Mouse (Mus musculus) midbrain, embryonic 10.5 days (tissue): Measurements from ENCODE around the gene Usp6nl. TPM values are rescaled to one million over a fixed set of nuclear protein-coding genes. Genes with fewer than 3 reads are reported as not detected.

ENCODE experiments used
- DNase-seq: peaks from one replicate; pipeline ENCODE4 v3.0.0-alpha.2; 2017; ENCODE audit warnings: low spot score
- H3K27ac ChIP-seq: fragments of 300-500 bp; sonication (generic); replicated peaks from 2 replicates; pipeline ENCODE4 v1.5.1; 2016; ENCODE audit warnings: mild to moderate bottlenecking
- H3K27me3 ChIP-seq: fragments of 300-500 bp; sonication (generic); 2 replicates; pipeline ENCODE4 v1.6.1; 2016; ENCODE audit warnings: low read depth, mild to moderate bottlenecking; ENCODE audit not compliant: poor library complexity, severe bottlenecking
- H3K36me3 ChIP-seq: fragments of 300-500 bp; sonication (generic); 2 replicates; pipeline ENCODE4 v1.6.1; 2016; ENCODE audit warnings: mild to moderate bottlenecking, moderate library complexity
- H3K4me1 ChIP-seq: fragments of 300-500 bp; sonication (generic); 2 replicates; pipeline ENCODE4 v1.6.1; 2016
- H3K4me3 ChIP-seq: fragments of 300-500 bp; sonication (generic); 2 replicates; pipeline ENCODE4 v1.5.1; 2016; ENCODE audit warnings: mild to moderate bottlenecking, moderate library complexity
- H3K9me3 ChIP-seq: fragments of 300-500 bp; sonication (generic); replicated peaks from 2 replicates; pipeline ENCODE4 v1.6.1; 2016; ENCODE audit warnings: mild to moderate bottlenecking
- WGBS: fragments of 180-500 bp; shearing (Covaris S2); methylation state at CpG from one replicate; pipeline ENCODE4 v1.1.7; 2016; 5-methylcytosine and 5-hydroxymethylcytosine counted together
- polyA plus RNA-seq: library from polyadenylated mRNA; unstranded; fragments of >200 nt; fragmentation: Nextera tagmentation; extraction: Ambion mirVana; gene quantifications from 2 replicates; pipeline ENCODE4 v1.2.1, GENCODE M21; 2016

Usp6nl gene
- polyA plus RNA-seq, 1 experiment from 2014 or later = 11.0 TPM

GRCm38 (mm10) chr2:6389162-6389561 is 66.7 kb downstream of the Usp6nl start:
- H3K27ac ChIP-seq = no peak overlapping the region
- H3K36me3 ChIP-seq = peaks cover 12% of the 10 kb centered on the region
- no peaks in the 10 kb centered on the region for H3K27me3 ChIP-seq
- peaks cover 15% of the 10 kb centered on the region for H3K4me1 ChIP-seq
- 88% methylated on average over 3 of the region's 3 CpGs for WGBS
- no peaks in the 10 kb centered on the region for H3K9me3 ChIP-seq
- no peak overlapping the region for H3K4me3 ChIP-seq
- no peak for DNase-seq

- Histone ChIP-seq H3K9me3 (no peaks in the 10 kb centered on the region), H3K4me1 (peaks cover 18% of the 10 kb centered on the region), H3K27ac (no peak overlapping the region), H3K27me3 (no peaks in the 10 kb centered on the region), H3K36me3 (peaks cover 12% of the 10 kb centered on the region), H3K4me3 (no peak overlapping the region)
- no peak for DNase-seq
- 58% methylated on average over 3 of the region's 3 CpGs for WGBS
These were observed 68.8 kb downstream of the Usp6nl start for GRCm38 (mm10) chr2:6391261-6391660.

- Histone ChIP-seq H3K9me3 (no peaks in the 10 kb centered on the region), H3K27me3 (no peaks in the 10 kb centered on the region), H3K4me3 (no peak overlapping the region), H3K27ac (no peak overlapping the region), H3K36me3 (peaks cover 12% of the 10 kb centered on the region), H3K4me1 (peaks cover 18% of the 10 kb centered on the region)
- DNase-seq = no peak
- 94% methylated on average over 6 of the region's 6 CpGs for WGBS
These were observed 69.5 kb downstream of the Usp6nl start for GRCm38 (mm10) chr2:6391940-6392339.

GRCm38 (mm10) chr2:6395851-6396625 is 73.6 kb downstream of the Usp6nl start:
- H3K4me1 ChIP-seq = peaks cover 8% of the 10 kb centered on the region; the same call in 1 of the 2 replicates
- no peak for DNase-seq
- H3K27me3 ChIP-seq = no peaks in the 10 kb centered on the region
- H3K4me3 ChIP-seq = no peak overlapping the region
- H3K36me3 ChIP-seq = peaks cover 29% of the 10 kb centered on the region
- no peak overlapping the region for H3K27ac ChIP-seq
- H3K9me3 ChIP-seq = no peaks in the 10 kb centered on the region
- WGBS = 83% methylated on average over 7 of the region's 7 CpGs

GRCm38 (mm10) chr2:6396626-6397146 is 74.2 kb downstream of the Usp6nl start:
- DNase-seq = no peak
- 88% methylated on average over 1 of the region's 1 CpGs for WGBS
- Histone ChIP-seq H3K36me3 (peaks cover 29% of the 10 kb centered on the region), H3K27ac (no peak overlapping the region), H3K27me3 (no peaks in the 10 kb centered on the region), H3K9me3 (no peaks in the 10 kb centered on the region), H3K4me1 (peaks cover 8% of the 10 kb centered on the region; the same call in 1 of the 2 replicates), H3K4me3 (no peak overlapping the region)

- 57% methylated on average over 3 of the region's 3 CpGs for WGBS
- peaks cover 27% of the 10 kb centered on the region for H3K36me3 ChIP-seq
- no peak overlapping the region for H3K27ac ChIP-seq
- H3K4me3 ChIP-seq = no peak overlapping the region
- no peak for DNase-seq
- no peaks in the 10 kb centered on the region for H3K27me3 ChIP-seq
- H3K4me1 ChIP-seq = peaks cover 9% of the 10 kb centered on the region
- no peaks in the 10 kb centered on the region for H3K9me3 ChIP-seq
These were observed 74.7 kb downstream of the Usp6nl start for GRCm38 (mm10) chr2:6397166-6397565.

GRCm38 (mm10) chr2:6398826-6399225 is 76.4 kb downstream of the Usp6nl start:
- Histone ChIP-seq H3K4me1 (peaks cover 26% of the 10 kb centered on the region), H3K27me3 (no peaks in the 10 kb centered on the region)
- WGBS = 85% methylated on average over 6 of the region's 6 CpGs

GRCm38 (mm10) chr2:6401039-6401438 is 78.6 kb downstream of the Usp6nl start:
- no peak overlapping the region for H3K4me3 ChIP-seq
- H3K4me1 ChIP-seq = peaks cover 39% of the 10 kb centered on the region
- no peaks in the 10 kb centered on the region for H3K27me3 ChIP-seq
- WGBS = 91% methylated on average over 10 of the region's 10 CpGs
- no peak for DNase-seq
- no peak overlapping the region for H3K27ac ChIP-seq
- peaks cover 23% of the 10 kb centered on the region for H3K36me3 ChIP-seq
- H3K9me3 ChIP-seq = no peaks in the 10 kb centered on the region

More at GRCm38 (mm10) chr2:6398826-6399225, 76.4 kb downstream of the Usp6nl start:
- no peak for DNase-seq
- Histone ChIP-seq H3K36me3 (peaks cover 23% of the 10 kb centered on the region), H3K9me3 (no peaks in the 10 kb centered on the region), H3K27ac (no peak overlapping the region), H3K4me3 (no peak overlapping the region)

- H3K4me3 ChIP-seq = no peak overlapping the region
- H3K4me1 ChIP-seq = peaks cover 34% of the 10 kb centered on the region
- WGBS = 4% methylated on average over 11 of the region's 11 CpGs
- H3K9me3 ChIP-seq = no peaks in the 10 kb centered on the region
- DNase-seq = peak; percentile 68
- H3K36me3 ChIP-seq = peaks cover 19% of the 10 kb centered on the region
- peak overlapping the region; percentile 76 for H3K27ac ChIP-seq
- no peaks in the 10 kb centered on the region for H3K27me3 ChIP-seq
These were observed 80.9 kb downstream of the Usp6nl start for GRCm38 (mm10) chr2:6403375-6403774.

GRCm38 (mm10) chr2:6403991-6404390 is 81.5 kb downstream of the Usp6nl start:
- peaks cover 17% of the 10 kb centered on the region for H3K36me3 ChIP-seq
- no peak for DNase-seq
- H3K9me3 ChIP-seq = no peaks in the 10 kb centered on the region
- peak overlapping the region; percentile 76 for H3K27ac ChIP-seq
- H3K27me3 ChIP-seq = no peaks in the 10 kb centered on the region
- peaks cover 34% of the 10 kb centered on the region for H3K4me1 ChIP-seq
- no peak overlapping the region for H3K4me3 ChIP-seq
- 73% methylated on average over 3 of the region's 3 CpGs for WGBS

- WGBS = 83% methylated on average over 7 of the region's 7 CpGs
- Histone ChIP-seq H3K9me3 (no peaks in the 10 kb centered on the region), H3K4me1 (peaks cover 34% of the 10 kb centered on the region), H3K27me3 (no peaks in the 10 kb centered on the region), H3K4me3 (no peak overlapping the region), H3K36me3 (peaks cover 19% of the 10 kb centered on the region), H3K27ac (0 out of 2 replicates have a peak overlapping the region, but pooled peaks have one; percentile 76)
- no peak for DNase-seq
These were observed 82.2 kb downstream of the Usp6nl start for GRCm38 (mm10) chr2:6404627-6405026.

GRCm38 (mm10) chr2:6405059-6406033 is 82.9 kb downstream of the Usp6nl start:
- Histone ChIP-seq H3K4me3 (no peak overlapping the region), H3K27me3 (no peaks in the 10 kb centered on the region), H3K27ac (0 out of 2 replicates have a peak overlapping the region, but pooled peaks have one; percentile 18), H3K9me3 (no peaks in the 10 kb centered on the region), H3K36me3 (peaks cover 22% of the 10 kb centered on the region), H3K4me1 (peaks cover 34% of the 10 kb centered on the region)
- WGBS = 36% methylated on average over 10 of the region's 10 CpGs
- DNase-seq = peak; percentile 76
